8 mouse cellular contexts compared by ENCODE assay signal in genomic region chr6:49215748-49216585, GRCm38 (mm10). TPM values are rescaled to one million over a fixed set of nuclear protein-coding genes. Genes with fewer than 3 reads are reported as not detected.
DNase-seq lines count a peak whose midpoint lies in the region; ATAC-seq lines count a peak whose summit lies in the region.

No protein-coding gene starts in this region.

- H3K9ac ChIP-seq in kidney, embryonic 14.5 days (ENCODE audit: low read depth, low read length) = peak overlapping the region; percentile 92
- peak overlapping the region; percentile 98 for H3K9ac ChIP-seq in hindbrain, embryonic 11.5 days (ENCODE audit: low read depth, low read length)
- H3K9ac ChIP-seq in midbrain, embryonic 13.5 days (replicated peaks) = peak overlapping the region; percentile 95

- ATAC-seq in kidney, embryonic 14.5 days (ENCODE audit: low FRiP score, low TSS enrichment) = peak; percentile 22
- peak; percentile 28 for ATAC-seq in hindbrain, embryonic 11.5 days (ENCODE audit: low FRiP score)
- peak; percentile 25 for ATAC-seq in midbrain, embryonic 13.5 days

- H3K27me3 ChIP-seq in kidney, embryonic 14.5 days (ENCODE audit: control insufficient read depth, insufficient read depth, low read length) = 0 out of 2 replicates have a peak, but pooled peaks cover 4% of the 10 kb centered on the region
- no peaks in the 10 kb centered on the region for H3K27me3 ChIP-seq in hindbrain, embryonic 11.5 days (ENCODE audit: control insufficient read depth, insufficient read depth, low read length)
- no peaks in the 10 kb centered on the region for H3K27me3 ChIP-seq in midbrain, embryonic 13.5 days

- 2% methylated on average over 14 of the region's 14 CpGs for WGBS in kidney, embryonic 14.5 days
- under 1% methylated on average over 14 of the region's 14 CpGs for WGBS in hindbrain, embryonic 11.5 days
- under 1% methylated on average over 14 of the region's 14 CpGs for WGBS in midbrain, embryonic 13.5 days

- H3K4me1 ChIP-seq in kidney, embryonic 14.5 days (ENCODE audit: control insufficient read depth, insufficient read depth, low read length) = peaks cover 17% of the 10 kb centered on the region
- peaks cover 4% of the 10 kb centered on the region; the same call in 1 of the 2 replicates for H3K4me1 ChIP-seq in hindbrain, embryonic 11.5 days (replicated peaks; ENCODE audit: control insufficient read depth, insufficient read depth, low read length)
- H3K4me1 ChIP-seq in midbrain, embryonic 13.5 days (replicated peaks) = peaks cover 38% of the 10 kb centered on the region

- H3K4me3 ChIP-seq in kidney, embryonic 14.5 days (ENCODE audit: low read length) = peak overlapping the region; percentile 73
- peak overlapping the region; percentile 99 for H3K4me3 ChIP-seq in hindbrain, embryonic 11.5 days (ENCODE audit: low read depth, low read length)
- peak overlapping the region; percentile 83 for H3K4me3 ChIP-seq in midbrain, embryonic 13.5 days (replicated peaks)

- H3K9me3 ChIP-seq in kidney, embryonic 14.5 days (ENCODE audit: control insufficient read depth, low read length) = no peaks in the 10 kb centered on the region
- H3K9me3 ChIP-seq in hindbrain, embryonic 11.5 days (ENCODE audit: control insufficient read depth, low read length) = no peaks in the 10 kb centered on the region
- no peaks in the 10 kb centered on the region for H3K9me3 ChIP-seq in midbrain, embryonic 13.5 days

- no peaks in the 10 kb centered on the region for H3K36me3 ChIP-seq in kidney, embryonic 14.5 days (ENCODE audit: control insufficient read depth, insufficient read depth, low read length)
- H3K36me3 ChIP-seq in hindbrain, embryonic 11.5 days (ENCODE audit: control insufficient read depth, insufficient read depth, low read length) = no peaks in the 10 kb centered on the region
- no peaks in the 10 kb centered on the region for H3K36me3 ChIP-seq in midbrain, embryonic 13.5 days

- peak overlapping the region; percentile 99 for H3K27ac ChIP-seq in kidney, embryonic 14.5 days (ENCODE audit: low read depth, low read length)
- peak overlapping the region; percentile 99 for H3K27ac ChIP-seq in hindbrain, embryonic 11.5 days (ENCODE audit: low read depth, low read length)
- peak overlapping the region; percentile 96 for H3K27ac ChIP-seq in midbrain, embryonic 13.5 days

- peak overlapping the region; percentile 89 for H3K4me2 ChIP-seq in kidney, embryonic 14.5 days (replicated peaks; ENCODE audit: low read depth, low read length)
- peak overlapping the region; percentile 67 for H3K4me2 ChIP-seq in hindbrain, embryonic 11.5 days (replicated peaks; ENCODE audit: low read depth, low read length)
- peak overlapping the region; percentile 89 for H3K4me2 ChIP-seq in midbrain, embryonic 13.5 days (replicated peaks)

- DNase-seq in kidney, postnatal 4 days = no peak
- DNase-seq in Muller cell, postnatal 12 days (ENCODE audit: inconsistent ontology term) = peak; percentile 42
- no peak for DNase-seq in hindbrain, embryonic 11.5 days (ENCODE audit: low spot score)
- DNase-seq in adrenal gland, postnatal 14 days = no peak
- DNase-seq in layer of hippocampus, adult 9-10 months (ENCODE audit: low spot score) = no peak
- no peak for DNase-seq in thymus, postnatal 4 days

RNA-seq across cellular contexts. Expression of gene Igf2bp3, which starts 1.2 kb away (rescaled TPM):
- 56.0 and 73.4 TPM in 2 replicates for polyA plus RNA-seq in kidney, embryonic 14.5 days (2014; fragmentation: Nextera tagmentation; extraction: Ambion mirVana)
- polyA plus RNA-seq in hindbrain, embryonic 11.5 days (2014; fragmentation: Nextera tagmentation; extraction: Ambion mirVana) = 132 and 133 TPM in 2 replicates
- polyA plus RNA-seq in midbrain, embryonic 13.5 days (2015; fragmentation: Nextera tagmentation; extraction: Ambion mirVana) = 53.7 and 57.8 TPM in 2 replicates
- 2.8 and 3.1 TPM in 2 replicates for total RNA-seq in adrenal gland, postnatal 14 days (2021)

RNA-seq across cellular contexts. Expression of gene Tra2a, which starts 47.9 kb away (rescaled TPM):
- 60.1 and 136 TPM in 2 replicates for polyA plus RNA-seq in kidney, embryonic 14.5 days (2014; fragmentation: Nextera tagmentation; extraction: Ambion mirVana)
- polyA plus RNA-seq in hindbrain, embryonic 11.5 days (2014; fragmentation: Nextera tagmentation; extraction: Ambion mirVana) = 56.7 and 82.9 TPM in 2 replicates
- polyA plus RNA-seq in midbrain, embryonic 13.5 days (2015; fragmentation: Nextera tagmentation; extraction: Ambion mirVana) = 160 and 164 TPM in 2 replicates
- total RNA-seq in adrenal gland, postnatal 14 days (2021) = 68.4 and 85.4 TPM in 2 replicates
